Mouse (Mus musculus): Measurements from ENCODE around the gene Chmp6.

The Chmp6 gene

GRCm38 (mm10) chr11:119913291-119913934, at the start of gene Chmp6:
Chmp6 (plus strand) TSS chr11:119913441.
- peak; percentile 82 for DNase-seq (ENCODE audit: low read depth, low spot score)

GRCm38 (mm10) chr11:119866837-119867236, 46.4 kb upstream of the Chmp6 start:
- no peak for DNase-seq (ENCODE audit: low read depth, low spot score)

DNA sequence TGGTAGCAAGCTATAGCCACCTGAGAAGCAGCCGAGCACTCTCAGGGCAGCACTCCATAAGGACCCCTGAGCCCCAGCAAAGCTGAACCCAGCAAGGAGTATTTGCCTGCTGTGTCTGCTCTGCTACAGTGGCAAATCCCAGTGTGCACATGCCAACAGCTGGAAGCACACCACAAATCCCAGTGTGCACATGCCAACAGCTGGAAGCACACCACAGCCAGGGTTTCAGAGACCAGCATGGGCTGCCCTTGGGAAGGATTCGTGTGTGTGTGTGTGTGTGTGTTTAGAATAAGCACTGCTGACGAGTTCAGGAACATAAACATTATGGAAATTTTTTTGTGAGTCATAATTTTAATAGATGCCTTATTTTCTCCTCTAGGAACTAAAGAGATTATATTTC, 45.1 kb upstream of the Chmp6 start:
- DNase-seq (ENCODE audit: low read depth, low spot score): no peak

DNA sequence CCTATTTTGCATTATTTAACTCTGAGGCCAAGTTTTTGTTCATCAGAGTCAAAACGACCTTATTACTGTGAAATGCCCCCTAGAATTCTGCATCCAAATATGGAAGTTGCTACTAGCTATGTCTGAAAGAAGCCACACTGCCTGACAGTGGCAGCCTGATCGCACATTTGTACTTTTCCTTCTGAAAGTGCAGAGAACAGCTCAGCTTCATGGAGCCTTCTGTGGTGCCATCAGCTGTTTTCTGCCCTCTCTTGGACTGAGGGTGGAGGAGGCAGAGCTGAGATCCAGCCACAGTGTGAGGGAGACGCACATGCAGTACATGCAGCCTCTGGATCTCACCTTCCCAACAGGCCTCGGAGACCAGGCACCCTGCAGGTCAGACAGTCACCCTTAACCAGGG, 44.7 kb upstream of the Chmp6 start:
- DNase-seq (ENCODE audit: low read depth, low spot score): no peak

DNA sequence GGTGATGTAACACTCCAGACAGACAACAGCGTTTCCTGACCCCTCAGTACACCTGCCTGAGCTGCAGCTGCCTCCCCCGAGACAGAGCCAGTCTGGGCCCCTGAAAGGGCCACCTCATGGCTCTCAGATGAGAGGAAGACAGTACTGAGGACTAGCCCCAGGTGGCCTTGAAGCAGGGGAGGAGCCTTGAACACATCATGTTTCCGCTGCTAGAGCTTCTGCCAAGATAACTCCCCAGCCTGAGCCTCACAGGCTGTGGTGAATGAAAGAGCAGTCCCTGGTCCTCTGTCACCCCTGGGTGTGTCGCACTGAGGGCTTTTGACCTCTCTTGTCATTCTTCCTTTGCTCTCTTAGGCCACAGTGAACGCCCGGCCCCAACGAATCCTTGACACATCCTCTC, 42.1 kb upstream of the Chmp6 start:
- no peak for DNase-seq (ENCODE audit: low read depth, low spot score)

DNA sequence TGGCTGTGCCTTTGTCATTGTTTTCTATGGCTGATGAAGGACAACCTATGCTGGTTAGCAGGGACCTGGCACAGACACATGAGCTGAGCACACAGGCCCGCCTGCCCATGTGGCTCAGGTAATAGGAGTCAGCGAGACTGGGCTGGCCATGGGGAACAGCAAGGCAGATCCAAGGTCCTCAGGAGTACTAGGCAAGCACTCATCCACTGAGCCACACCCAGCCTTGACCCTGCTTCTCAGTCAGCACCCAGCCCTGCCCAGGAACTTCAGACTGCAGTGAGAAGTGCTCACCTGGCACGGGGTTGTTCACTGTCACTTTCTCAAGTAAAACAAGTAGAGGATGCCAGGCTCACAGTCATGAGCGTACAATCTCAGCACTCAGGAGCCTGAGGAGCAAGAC, 39.6 kb upstream of the Chmp6 start:
- no peak for DNase-seq (ENCODE audit: low read depth, low spot score)

DNA sequence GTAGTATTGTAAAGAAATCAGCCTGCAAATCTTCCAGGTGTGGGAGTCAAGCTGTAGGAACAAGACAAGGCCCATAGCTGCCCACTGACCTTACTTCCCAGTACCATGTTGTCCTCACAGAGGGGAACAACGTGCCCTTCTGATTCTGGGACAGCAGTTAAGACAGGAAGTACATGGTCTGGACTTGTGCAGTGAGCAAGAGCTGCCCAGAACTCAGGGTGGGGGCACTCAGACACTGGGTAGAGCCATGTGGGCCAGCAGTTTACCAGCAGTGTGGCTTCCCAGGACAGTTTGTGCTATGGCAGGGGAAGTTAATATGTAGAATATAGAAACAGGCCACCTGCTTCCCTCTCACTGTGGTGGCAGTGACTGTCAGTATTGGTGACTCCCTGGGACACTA, 38.4 kb upstream of the Chmp6 start:
- DNase-seq (ENCODE audit: low read depth, low spot score): no peak

- no peak for DNase-seq (ENCODE audit: low read depth, low spot score)
These were observed 37.6 kb upstream of the Chmp6 start for GRCm38 (mm10) chr11:119875685-119876084.

- DNase-seq (ENCODE audit: low read depth, low spot score): no peak
These were observed 36.1 kb upstream of the Chmp6 start for GRCm38 (mm10) chr11:119877124-119877523.

GRCm38 (mm10) chr11:119879573-119879972, 33.7 kb upstream of the Chmp6 start:
- DNase-seq (ENCODE audit: low read depth, low spot score): no peak

DNA sequence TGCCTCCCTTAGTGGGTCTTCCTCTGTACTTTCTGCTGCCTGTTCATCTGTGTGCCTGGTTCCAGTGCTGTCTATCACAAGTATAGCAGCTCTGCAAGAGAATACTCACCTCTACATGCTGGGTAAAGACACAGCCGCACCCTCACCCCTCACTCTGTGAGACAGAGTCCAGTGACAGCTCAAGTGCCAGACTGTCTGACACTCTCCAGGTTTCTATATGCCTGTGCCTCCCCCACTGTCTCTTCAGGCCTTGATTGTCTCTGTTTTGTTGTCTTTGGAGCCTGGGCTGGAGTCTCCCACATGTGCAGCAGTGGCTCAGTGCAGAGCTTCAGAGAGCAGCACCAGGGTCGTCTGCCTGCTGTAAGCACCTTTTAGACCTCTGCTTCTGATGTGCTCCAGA, 29.6 kb upstream of the Chmp6 start:
- no peak for DNase-seq (ENCODE audit: low read depth, low spot score)

GRCm38 (mm10) chr11:119889966-119890365, 23.3 kb upstream of the Chmp6 start:
- no peak for DNase-seq (ENCODE audit: low read depth, low spot score)

GRCm38 (mm10) chr11:119891601-119892215, 21.5 kb upstream of the Chmp6 start:
- DNase-seq (ENCODE audit: low read depth, low spot score): no peak

GRCm38 (mm10) chr11:119893667-119894236, 19.5 kb upstream of the Chmp6 start:
- DNase-seq (ENCODE audit: low read depth, low spot score): no peak

- DNase-seq (ENCODE audit: low read depth, low spot score): no peak
These were observed 18.6 kb upstream of the Chmp6 start for GRCm38 (mm10) chr11:119894634-119895033.

DNA sequence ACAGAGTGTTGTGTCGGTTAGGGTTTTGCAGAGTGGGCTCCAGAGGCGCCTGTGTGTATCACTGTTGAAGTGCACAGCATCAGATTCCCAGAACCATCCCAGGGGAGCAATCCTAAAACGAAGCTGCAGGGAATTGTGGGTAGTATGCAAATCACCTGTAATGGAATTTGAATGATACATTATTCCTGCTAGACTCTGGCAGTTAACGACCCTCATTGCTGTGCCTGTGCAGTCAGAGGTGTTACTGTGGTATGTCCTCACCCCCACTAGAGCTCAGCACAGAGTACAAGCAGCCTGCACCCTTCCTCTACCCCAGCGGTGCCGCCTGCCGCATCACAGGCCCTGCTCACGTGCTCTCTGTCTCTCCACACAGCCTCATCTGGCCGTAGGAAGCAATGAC, 16.2 kb upstream of the Chmp6 start:
- DNase-seq (ENCODE audit: low read depth, low spot score): no peak

GRCm38 (mm10) chr11:119898976-119899375, 14.3 kb upstream of the Chmp6 start:
- no peak for DNase-seq (ENCODE audit: low read depth, low spot score)

- DNase-seq (ENCODE audit: low read depth, low spot score): no peak
These were observed 12.1 kb upstream of the Chmp6 start for GRCm38 (mm10) chr11:119901174-119901573.

DNA sequence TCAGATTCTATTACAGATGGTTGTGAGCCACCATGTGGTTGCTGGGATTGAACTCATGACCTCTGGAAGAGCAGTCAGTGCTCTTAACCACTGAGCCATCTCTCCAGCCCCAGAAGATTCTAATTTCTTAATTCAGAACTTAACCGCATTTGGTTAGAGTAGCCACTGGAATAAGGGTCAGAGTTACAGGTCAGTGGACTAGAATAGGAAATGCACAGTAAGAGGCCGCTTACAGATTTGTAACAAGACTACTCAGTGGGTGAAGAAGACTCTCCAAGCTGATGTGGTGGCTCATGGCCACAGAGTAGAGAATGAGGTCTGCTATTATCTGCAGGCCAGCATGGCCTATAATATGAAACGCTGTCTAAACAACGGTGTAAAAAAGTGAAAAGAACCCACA, 10.3 kb upstream of the Chmp6 start:
- DNase-seq (ENCODE audit: low read depth, low spot score): no peak

GRCm38 (mm10) chr11:119904621-119905286, 8.5 kb upstream of the Chmp6 start:
- no peak for DNase-seq (ENCODE audit: low read depth, low spot score)

DNA sequence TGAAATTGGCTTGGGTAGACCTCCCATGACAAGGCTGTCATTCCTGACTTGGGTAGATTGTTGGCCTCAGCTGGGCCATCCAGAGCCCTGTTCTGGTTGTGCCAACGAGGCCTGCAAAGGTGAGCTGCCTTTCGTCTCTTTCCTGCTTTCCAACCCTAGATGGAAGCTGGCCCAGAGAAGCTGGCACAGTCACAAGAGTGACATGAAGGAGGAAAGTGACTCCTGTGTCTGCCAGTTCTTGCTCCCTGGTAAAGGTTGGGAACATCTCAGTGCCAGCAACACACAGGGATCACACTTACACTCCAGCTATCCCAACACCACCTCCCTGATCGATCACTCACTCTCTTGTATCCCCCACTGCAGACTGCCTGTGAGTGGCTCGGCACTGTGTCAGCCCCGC, 7.4 kb upstream of the Chmp6 start:
- no peak for DNase-seq (ENCODE audit: low read depth, low spot score)

- DNase-seq (ENCODE audit: low read depth, low spot score): peak; percentile 75
These were observed 6.1 kb upstream of the Chmp6 start for GRCm38 (mm10) chr11:119907006-119907650.

All from telencephalon, adult 2 months (tissue).